Mouse (Mus musculus) heart, postnatal 0 days (tissue): Measurements from ENCODE around the gene Elk3. TPM values are rescaled to one million over a fixed set of nuclear protein-coding genes. Genes with fewer than 3 reads are reported as not detected.

ENCODE experiments used
- ATAC-seq: fragments of 200-750 bp; cut with Nextera tagmentation; 2 replicates; pipeline ENCODE4 v1.8.0; 2017; ENCODE audit warnings: low read depth, moderate number of reproducible peaks, moderate library complexity; ENCODE audit not compliant: insufficient read depth
- DNase-seq: peaks from one replicate; pipeline ENCODE4 v3.0.0-alpha.2; 2016; ENCODE audit warnings: low spot score
- H3K27ac ChIP-seq: fragments of 300-500 bp; sonication (generic); 2 replicates; pipeline ENCODE4 v1.5.1; 2014; ENCODE audit warnings: low read depth, mild to moderate bottlenecking
- H3K27me3 ChIP-seq: fragments of 300-500 bp; sonication (generic); 2 replicates; pipeline ENCODE4 v1.6.1; 2014; ENCODE audit warnings: low read length, mixed read lengths; ENCODE audit not compliant: control insufficient read depth, insufficient read depth
- H3K36me3 ChIP-seq: fragments of 300-500 bp; sonication (generic); replicated peaks from 2 replicates; pipeline ENCODE4 v1.6.1; 2014; ENCODE audit warnings: low read length, mixed read lengths; ENCODE audit not compliant: control insufficient read depth, insufficient read depth
- H3K4me1 ChIP-seq: fragments of 300-500 bp; sonication (generic); 2 replicates; pipeline ENCODE4 v1.6.1; 2014; ENCODE audit warnings: antibody characterized with exemption; ENCODE audit not compliant: control insufficient read depth, insufficient read depth
- H3K4me2 ChIP-seq: fragments of 300-500 bp; sonication (generic); 2 replicates; pipeline ENCODE4 v1.6.1; 2014; ENCODE audit warnings: low read depth, mild to moderate bottlenecking, low read length, moderate library complexity
- H3K4me3 ChIP-seq: fragments of 300-500 bp; sonication (generic); 2 replicates; pipeline ENCODE4 v1.5.1; 2014; ENCODE audit warnings: low read depth, low read length
- H3K9ac ChIP-seq: fragments of 300-500 bp; sonication (generic); replicated peaks from 2 replicates; pipeline ENCODE4 v1.6.1; 2014; ENCODE audit warnings: low read depth, low read length, mixed read lengths
- H3K9me3 ChIP-seq: fragments of 300-500 bp; sonication (generic); replicated peaks from 2 replicates; pipeline ENCODE4 v1.6.1; 2016; ENCODE audit warnings: low read length; ENCODE audit not compliant: control insufficient read depth
- CTCF ChIP-seq: IDR thresholded peaks from 2 replicates; pipeline ENCODE4 v1.5.1; 2016; ENCODE audit warnings: antibody characterized with exemption, control low read depth, low read depth
- EP300 ChIP-seq: IDR thresholded peaks from 2 replicates; pipeline ENCODE4 v1.6.1; 2016; ENCODE audit warnings: antibody characterized with exemption, low read depth
- WGBS: fragments of 180-500 bp; shearing (Covaris S2); extraction: QIAGEN DNeasy Blood & Tissue Kit; methylation state at CpG from one replicate; pipeline ENCODE4 v1.1.7; 2014; 5-methylcytosine and 5-hydroxymethylcytosine counted together
- polyA plus RNA-seq: library from polyadenylated mRNA; unstranded; fragments of >200 nt; fragmentation: Nextera tagmentation; extraction: Ambion mirVana; gene quantifications from 2 replicates; pipeline ENCODE4 v1.2.1, GENCODE M21; 2015
- total RNA-seq: library from RNA; depleted of rRNA; stranded (reverse); fragments of >200 nt; gene quantifications from 2 replicates; pipeline ENCODE4 v1.2.3, GENCODE M21; 2014; ENCODE audit warnings: low replicate concordance

Gene Elk3
- total and polyA plus RNA-seq, 2 experiments from 2014 or later: 34.4 to 45.0 TPM

- Histone ChIP-seq H3K27ac (no peak overlapping the region), H3K4me3 (no peak overlapping the region), H3K9ac (no peak overlapping the region), H3K4me2 (no peak overlapping the region), H3K36me3 (no peaks in the 10 kb centered on the region), H3K9me3 (no peaks in the 10 kb centered on the region), H3K4me1 (peaks cover 7% of the 10 kb centered on the region; the same call in 1 of the 2 replicates), H3K27me3 (no peaks in the 10 kb centered on the region)
- no peak for TF ChIP-seq EP300
- no peak for TF ChIP-seq CTCF
- DNase-seq (no peak), ATAC-seq (no peak)
- WGBS: 90% methylated on average over 4 of the region's 4 CpGs
Measured at GRCm38 (mm10) chr10:93331543-93331942, 20.6 kb upstream of the Elk3 start.

GRCm38 (mm10) chr10:93328321-93328720, 17.4 kb upstream of the Elk3 start:
- no peaks in the 10 kb centered on the region for H3K36me3 ChIP-seq
- no peaks in the 10 kb centered on the region for H3K27me3 ChIP-seq
- WGBS: 82% methylated on average over 5 of the region's 5 CpGs
- H3K4me1 ChIP-seq: peaks cover 9% of the 10 kb centered on the region; the same call in 1 of the 2 replicates
- no peak for TF ChIP-seq CTCF
- TF ChIP-seq EP300: no peak
- H3K4me2 ChIP-seq: no peak overlapping the region
- H3K27ac ChIP-seq: no peak overlapping the region
- no peak overlapping the region for H3K4me3 ChIP-seq
- H3K9me3 ChIP-seq: no peaks in the 10 kb centered on the region
- DNase-seq: no peak
- no peak overlapping the region for H3K9ac ChIP-seq
- ATAC-seq: no peak

DNA sequence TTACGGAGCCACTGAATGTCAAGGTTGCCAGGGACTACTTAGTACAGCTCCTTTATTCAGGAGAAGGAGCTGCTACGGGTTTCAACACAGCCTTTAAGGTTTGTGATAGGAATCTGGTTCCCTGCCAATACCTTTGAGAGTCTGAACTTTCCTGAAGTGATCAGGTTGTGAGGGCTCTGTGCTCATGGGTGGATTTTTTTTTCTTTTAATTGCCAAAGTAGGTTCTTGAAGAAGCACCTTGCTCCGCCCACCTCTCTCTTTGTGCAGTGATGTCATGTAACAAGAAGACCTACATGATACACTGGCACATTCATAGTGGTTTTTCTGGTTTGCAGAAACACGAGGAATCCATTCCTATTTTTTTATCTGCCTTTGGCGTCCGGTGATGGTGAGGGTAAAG, 16.3 kb upstream of the Elk3 start:
- no peak for DNase-seq
- 81% methylated on average over 6 of the region's 6 CpGs for WGBS

GRCm38 (mm10) chr10:93326741-93327100, 15.8 kb upstream of the Elk3 start:
- Histone ChIP-seq H3K4me2 (no peak overlapping the region), H3K36me3 (no peaks in the 10 kb centered on the region), H3K4me1 (0 out of 2 replicates have a peak, but pooled peaks cover 4% of the 10 kb centered on the region), H3K27ac (peak overlapping the region; percentile 68; the same call in 1 of the 2 replicates), H3K27me3 (no peaks in the 10 kb centered on the region), H3K9ac (no peak overlapping the region), H3K4me3 (no peak overlapping the region), H3K9me3 (no peaks in the 10 kb centered on the region)
- no peak for DNase-seq
- WGBS: 82% methylated on average over 8 of the region's 8 CpGs
- ATAC-seq: no peak
- TF ChIP-seq EP300 (no peak), CTCF (no peak)

More for the DNA sequence above, 16.3 kb upstream of the Elk3 start:
- Histone ChIP-seq H3K4me3 (no peak overlapping the region), H3K4me2 (no peak overlapping the region), H3K4me1 (0 out of 2 replicates have a peak, but pooled peaks cover 4% of the 10 kb centered on the region), H3K27me3 (no peaks in the 10 kb centered on the region), H3K27ac (peak overlapping the region; percentile 68; the same call in 1 of the 2 replicates), H3K9me3 (no peaks in the 10 kb centered on the region), H3K36me3 (no peaks in the 10 kb centered on the region), H3K9ac (no peak overlapping the region)
- TF ChIP-seq EP300: no peak
- no peak for TF ChIP-seq CTCF
- no peak for ATAC-seq

DNA sequence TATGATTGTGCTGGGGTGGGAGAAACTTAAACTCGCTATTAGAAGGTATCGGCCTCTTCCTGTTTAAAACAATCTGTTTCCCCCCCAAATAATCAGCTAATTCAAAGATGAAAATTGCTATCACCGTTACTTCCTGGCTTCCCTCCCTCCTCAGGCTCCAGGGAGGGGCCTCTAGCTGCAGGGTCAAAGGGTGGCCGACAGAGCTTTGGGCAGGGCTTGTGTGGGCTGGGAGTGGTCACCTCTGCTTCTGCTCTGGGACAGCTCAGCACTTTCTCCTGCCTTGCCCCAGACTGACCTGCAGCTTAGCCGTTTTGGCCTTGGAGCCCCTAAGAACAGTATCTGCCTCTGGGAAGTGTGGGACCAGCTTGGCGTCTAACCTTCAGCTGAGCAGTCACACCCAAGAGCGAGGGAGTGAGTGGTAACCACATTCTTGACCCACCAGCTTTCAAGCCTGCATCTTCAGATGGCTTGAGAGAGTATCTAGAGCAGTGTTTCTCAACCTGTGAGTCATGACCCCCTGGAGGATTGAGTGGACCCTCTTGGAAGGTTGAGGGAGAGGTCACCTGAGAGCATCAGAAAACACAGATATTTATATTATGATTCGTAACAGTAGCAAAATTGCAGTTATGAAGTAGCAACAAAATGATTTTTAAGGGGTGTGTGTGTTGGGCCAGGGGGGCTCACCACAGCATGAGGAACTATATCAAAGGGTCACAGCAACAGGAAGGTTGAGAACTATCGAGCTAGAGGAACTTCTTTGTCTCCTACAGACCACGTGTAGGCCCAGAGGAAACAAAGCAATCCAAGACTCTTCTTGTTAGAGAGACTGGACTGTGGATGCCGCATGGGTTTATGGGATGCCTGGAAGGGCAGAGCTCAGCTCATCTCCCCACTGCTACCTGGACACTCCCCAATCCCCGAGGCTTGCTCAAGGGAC, 15.1 kb upstream of the Elk3 start:
- 48% methylated on average over 12 of the region's 12 CpGs for WGBS
- H3K9me3 ChIP-seq: no peaks in the 10 kb centered on the region

More for the DNA sequence above, 15.1 kb upstream of the Elk3 start:
- Histone ChIP-seq H3K4me2 (no peak overlapping the region), H3K4me3 (no peak overlapping the region), H3K27me3 (no peaks in the 10 kb centered on the region), H3K9ac (no peak overlapping the region), H3K36me3 (no peaks in the 10 kb centered on the region), H3K27ac (peak overlapping the region; percentile 68), H3K4me1 (0 out of 2 replicates have a peak, but pooled peaks cover 4% of the 10 kb centered on the region)
- DNase-seq (no peak), ATAC-seq (peak; percentile 77)
- no peak for TF ChIP-seq CTCF
- TF ChIP-seq EP300: no peak
